Mouse (Mus musculus): ENCODE results near the gene Ccdc18.
"Not testable (repeated sequence)": the region's sequence is repeated elsewhere in the genome, so short reads cannot be mapped to it uniquely, and the experiment has no call there.

Gene Ccdc18

DNA sequence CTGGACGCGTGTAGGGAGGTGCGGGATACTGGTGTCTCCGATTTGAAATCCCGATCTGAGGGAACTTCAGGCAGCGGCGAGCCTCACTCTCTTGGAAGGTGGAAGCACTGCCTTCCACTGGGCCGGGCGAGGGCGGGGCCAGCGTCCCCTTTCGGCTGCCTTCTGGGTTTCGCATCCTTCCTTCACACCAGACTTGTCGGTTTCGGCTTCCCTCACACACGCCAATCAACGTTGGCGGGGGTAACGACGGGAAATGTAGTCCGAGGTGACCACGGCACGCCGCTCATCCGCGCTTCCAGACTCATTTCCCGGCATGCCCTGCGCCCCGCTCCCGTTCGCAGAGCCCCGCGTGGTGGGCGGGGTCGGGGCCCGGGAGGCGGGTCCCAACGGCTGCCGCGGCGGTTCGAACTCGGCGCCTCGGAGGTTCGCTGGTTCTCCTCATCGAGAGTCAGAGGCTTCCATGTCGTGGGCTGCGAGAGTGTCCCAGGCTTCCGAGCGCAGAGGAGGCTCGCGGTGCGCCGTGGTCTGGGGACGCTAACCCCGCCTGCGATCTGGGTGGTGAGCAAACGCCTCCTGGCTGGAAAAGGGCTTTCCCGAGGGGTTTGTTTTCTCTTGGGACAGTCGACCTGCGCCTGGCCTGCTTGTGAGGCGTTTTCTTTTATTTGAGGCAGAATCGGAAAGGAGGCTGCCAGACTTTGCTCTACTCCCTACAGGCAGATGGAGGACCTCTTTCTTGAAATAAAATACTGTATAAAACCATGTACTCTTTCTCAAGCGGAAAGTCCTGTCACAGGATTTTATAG lies at the start of gene Ccdc18, which contains the start of gene Tmed5:
Gene Ccdc18 (plus strand): TSS at position 435 of the 803 bp plus-strand sequence.
Gene Tmed5 (minus strand): TSS at position 180 of the 803 bp plus-strand sequence.
- peak; percentile 95 for DNase-seq

- DNase-seq, result no peak
These were observed 47.2 kb upstream of the Ccdc18 start for GRCm38 (mm10) chr5:108085440-108085839.

DNA sequence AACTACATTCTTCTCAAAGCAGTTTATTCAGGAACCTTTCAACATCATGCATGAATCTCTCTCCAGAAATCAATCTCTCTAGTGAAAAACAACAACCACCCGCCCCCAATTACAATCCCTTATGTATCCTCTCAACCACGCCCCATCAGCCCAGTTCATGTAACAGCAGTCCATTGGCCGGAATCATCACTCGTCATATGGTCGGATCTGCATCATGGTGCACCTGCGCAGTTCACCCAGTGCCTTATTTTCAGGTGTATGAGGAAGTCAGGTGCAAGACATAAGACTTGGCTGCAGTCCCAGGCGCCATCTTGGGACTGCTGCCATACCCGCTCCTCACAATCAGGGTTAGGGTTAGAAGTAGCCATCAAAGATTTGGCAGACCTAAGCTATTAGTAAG lies 39.9 kb upstream of the Ccdc18 start:
- DNase-seq, result not testable (repeated sequence)

GRCm38 (mm10) chr5:108097676-108098075 lies 35.0 kb upstream of the Ccdc18 start:
- no peak for DNase-seq

DNA sequence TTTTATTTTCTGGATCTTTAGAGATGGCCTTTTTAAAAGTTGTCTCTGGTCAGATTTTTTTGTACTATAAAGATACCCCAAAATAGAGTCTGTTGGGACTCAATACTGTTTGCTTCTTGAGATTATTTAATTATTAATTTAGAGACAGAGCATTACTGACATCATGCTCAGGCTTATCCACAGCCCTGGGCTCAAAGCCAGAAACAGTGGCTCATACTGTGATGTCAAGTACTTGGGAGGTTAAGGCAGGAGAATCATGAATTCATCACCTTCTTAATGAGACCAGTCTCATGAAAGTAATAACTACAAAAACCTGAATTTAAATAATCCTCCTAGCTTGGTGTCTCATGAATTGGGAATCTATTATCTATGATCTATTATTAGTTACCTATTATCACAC lies 32.5 kb upstream of the Ccdc18 start:
- DNase-seq, result no peak

- DNase-seq, result no peak
These were observed 28.4 kb upstream of the Ccdc18 start for GRCm38 (mm10) chr5:108104306-108104705.

- DNase-seq, result no peak
These were observed 23.3 kb upstream of the Ccdc18 start for GRCm38 (mm10) chr5:108109346-108109745.

DNA sequence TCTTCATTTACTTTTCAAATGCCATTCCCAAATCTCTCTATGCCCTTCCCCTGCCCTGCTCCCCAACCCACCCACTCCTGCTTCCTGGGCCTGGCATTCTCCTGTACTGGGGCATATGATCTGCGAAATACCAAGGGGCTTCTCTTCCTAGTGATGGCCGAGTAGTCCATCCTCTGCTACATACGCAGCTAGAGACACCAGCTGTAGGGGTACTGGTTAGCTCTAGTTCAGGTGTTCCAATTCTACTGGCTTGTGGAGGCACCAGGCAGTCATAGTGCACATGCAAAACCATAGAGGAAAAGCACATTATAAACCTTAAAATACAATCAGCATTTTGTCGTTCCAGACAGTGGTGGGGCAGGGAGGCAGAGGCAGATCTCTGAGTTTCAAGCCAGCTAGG lies 15.0 kb upstream of the Ccdc18 start:
- no peak for DNase-seq

DNA sequence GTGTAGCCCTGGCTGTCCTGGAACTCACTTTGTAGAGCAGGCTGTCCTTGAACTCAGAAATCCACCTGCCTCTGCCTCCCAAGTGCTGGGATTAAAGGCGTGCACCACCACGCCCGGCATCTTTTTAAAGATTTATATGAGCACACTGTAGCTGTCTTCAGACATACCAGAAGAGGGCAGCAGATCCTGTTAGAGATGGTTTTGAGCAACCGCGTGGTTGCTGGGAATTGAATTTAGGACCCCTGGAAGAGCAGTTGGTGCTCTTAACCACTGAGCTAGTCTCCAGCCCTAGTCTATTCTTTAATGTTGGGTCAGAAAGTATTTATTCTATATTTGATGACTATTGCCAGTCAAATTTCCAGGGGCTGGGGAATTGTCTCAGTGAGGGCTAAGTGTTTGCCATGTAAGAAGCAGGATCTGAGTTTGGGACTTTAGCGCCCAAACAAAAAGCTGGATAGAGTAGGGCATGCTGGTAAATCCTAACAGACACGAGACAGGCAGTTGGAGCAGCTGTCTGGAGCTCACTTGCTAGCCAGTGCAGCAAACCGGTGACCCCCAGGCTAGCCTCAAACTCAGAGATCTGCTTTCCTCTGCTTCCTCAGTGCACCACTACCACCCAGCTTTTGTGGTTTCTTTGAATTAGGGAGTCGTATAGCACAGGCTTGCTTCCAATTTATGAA lies 12.3 kb upstream of the Ccdc18 start:
- DNase-seq, result no peak

DNA sequence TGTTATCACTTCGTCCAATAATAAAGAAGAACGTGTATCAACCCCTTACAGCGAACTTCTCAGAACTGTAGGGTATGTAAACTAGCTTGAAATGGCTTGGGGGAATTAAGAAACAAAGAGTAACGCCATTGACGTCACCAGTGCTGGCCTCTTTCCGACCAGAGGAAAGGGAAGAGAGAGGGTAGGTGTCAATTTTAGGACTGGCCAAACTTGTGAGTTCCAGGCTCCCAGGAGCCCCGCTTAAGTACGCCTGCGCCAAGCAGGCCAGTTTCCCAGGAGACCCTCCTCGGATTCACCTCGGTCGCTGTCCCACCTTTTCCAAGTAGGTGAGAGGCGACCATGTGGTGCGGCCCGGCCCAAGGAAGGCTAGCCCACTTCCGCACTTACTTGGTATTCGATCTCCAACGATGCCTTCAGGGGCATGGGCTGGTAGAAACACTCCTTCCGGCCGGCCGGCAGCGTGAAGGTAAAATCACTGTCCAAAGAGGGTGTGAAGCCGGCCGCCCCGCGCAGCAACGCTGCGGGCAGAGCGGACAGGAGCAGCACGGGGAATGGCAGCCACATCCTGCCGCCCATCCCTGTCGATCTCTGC lies 730 bp upstream of the Ccdc18 start:
- DNase-seq, result no peak

DNA sequence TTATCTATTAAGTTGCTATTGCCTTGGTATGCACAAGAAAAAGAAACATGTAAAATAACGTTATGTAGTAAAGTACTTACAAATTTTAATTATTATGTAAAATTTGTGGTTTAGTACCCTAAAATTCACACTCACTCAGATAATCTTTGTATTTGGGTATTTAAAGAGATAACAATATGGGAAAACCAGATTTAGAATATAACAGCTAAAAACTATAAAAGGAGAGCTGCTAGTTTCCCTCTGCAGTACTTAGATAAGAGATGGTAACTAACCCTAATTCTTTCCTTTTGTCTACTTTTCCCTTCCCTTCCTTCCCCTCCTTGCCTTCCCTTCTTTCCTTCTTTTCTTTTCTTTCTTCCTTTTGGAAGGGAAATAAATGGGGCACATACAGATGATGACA lies 19.9 kb downstream of the Ccdc18 start:
- DNase-seq, result no peak

DNA sequence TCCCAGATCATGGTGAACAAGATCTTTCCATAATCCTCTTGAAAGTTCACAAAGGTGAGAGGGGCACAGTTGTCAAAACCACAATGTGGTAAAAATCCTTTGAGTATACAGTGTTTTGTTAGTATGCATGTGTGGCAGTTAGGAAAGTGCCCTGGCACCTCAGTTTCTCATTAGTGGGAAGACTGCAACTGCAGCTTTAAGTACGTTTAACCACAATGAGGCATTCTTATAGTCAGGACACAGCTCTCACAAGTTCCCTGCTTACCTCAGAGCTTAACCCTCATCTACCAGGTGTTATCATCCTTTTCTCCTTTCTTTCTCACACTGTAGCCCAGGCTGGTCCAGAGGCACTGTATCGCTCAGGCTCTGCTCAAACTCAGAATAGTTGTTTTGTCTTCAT lies 28.1 kb downstream of the Ccdc18 start:
- DNase-seq, result no peak

DNA sequence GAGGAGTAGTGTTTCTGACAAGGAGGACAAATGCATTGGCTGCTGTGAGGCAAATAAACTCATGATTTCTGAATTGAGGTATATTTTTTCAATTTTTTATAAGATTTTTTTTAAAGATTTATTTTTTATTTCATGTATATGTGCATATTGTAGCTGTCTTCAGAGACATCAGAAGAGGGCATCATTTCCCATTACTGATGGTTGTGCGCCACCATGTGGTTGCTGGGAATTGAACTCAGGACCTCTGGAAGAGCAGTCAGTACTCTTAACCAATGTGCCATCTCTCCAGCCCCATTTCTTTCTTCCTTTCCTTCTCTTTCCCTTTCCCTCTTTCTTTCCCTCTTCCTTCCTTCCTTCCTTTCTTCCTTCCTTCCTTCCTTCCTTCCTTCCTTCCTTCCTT lies 31.0 kb downstream of the Ccdc18 start:
- peak; percentile 23 for DNase-seq

DNA sequence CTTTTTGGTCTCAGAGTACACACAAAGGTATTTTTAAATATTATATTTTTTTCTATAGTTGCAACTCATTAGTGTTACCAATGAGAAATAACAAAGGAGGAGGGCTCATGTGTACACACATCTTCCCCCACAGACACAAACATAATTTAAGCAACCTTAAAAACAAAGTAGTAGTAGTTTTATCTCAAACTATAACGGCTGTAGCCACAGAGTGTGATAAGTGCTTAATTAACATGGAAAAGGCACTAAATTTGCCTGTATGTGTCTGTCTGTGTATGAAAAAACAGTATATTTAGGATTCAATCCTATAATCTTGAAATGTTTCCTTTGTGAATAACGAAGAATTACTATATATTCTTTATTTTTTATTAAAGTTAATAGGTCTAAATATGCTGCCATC lies 51.4 kb downstream of the Ccdc18 start:
- no peak for DNase-seq

DNA sequence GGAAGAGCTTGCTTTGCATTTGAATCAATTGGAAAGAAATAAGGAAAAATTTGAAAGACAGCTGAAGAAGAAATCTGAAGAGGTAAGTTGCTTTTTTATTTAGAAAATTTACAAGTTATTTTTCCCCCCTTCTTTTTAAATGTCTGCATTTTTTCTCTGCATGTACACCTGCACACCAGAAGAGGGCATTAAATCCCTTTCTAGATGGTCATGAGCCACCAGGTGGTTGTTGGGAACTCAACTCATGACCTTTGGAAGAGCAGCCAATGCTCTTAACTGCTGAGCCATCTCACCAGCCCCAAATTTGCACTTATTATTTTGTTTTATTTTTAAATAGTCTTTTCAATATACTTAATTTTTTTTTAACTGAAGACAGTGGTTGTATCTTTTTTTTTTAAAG lies 56.3 kb downstream of the Ccdc18 start:
- DNase-seq, result no peak

- DNase-seq, result no peak
These were observed 73.3 kb downstream of the Ccdc18 start for GRCm38 (mm10) chr5:108206008-108206407.

- no peak for DNase-seq
These were observed 78.8 kb downstream of the Ccdc18 start for GRCm38 (mm10) chr5:108211512-108211911.

DNA sequence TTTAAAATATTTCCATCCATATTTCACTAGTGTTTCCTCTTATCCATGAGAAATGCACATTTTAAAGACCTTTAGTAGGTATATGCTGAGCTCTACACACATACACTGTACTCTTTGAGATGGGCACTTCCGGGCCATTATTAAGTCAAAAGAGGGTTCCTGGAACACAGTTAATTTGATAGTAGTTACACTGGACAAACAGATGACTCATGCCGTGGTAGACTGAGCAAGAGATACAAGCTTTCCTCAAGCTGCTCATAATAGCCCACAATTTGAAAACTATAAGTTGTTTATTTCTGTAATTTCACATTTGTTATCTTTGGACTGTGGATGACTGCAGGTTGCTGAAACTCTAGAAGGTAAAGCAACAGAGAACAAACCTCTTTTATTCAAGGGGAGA lies 82.3 kb downstream of the Ccdc18 start:
- DNase-seq, result no peak

DNA sequence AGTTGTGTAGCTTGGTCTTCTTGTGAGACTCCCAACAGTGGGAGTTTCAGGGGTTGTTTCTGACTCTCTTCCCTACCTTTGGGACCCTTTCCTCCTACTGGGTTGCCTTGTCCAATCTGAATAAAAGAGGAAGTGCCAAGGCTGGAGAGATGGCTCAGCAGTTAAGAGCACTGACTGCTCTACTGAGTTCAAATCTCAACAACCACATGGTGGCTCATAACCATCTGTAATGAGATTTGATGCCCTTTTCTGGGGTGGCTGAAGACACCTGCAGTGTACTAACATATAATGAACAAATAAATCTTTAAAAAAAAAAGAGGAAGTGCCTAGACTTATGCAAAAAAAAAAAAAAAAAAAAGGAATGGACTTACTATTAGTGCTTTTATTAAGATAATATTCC lies 91.4 kb downstream of the Ccdc18 start:
- no peak for DNase-seq

DNA sequence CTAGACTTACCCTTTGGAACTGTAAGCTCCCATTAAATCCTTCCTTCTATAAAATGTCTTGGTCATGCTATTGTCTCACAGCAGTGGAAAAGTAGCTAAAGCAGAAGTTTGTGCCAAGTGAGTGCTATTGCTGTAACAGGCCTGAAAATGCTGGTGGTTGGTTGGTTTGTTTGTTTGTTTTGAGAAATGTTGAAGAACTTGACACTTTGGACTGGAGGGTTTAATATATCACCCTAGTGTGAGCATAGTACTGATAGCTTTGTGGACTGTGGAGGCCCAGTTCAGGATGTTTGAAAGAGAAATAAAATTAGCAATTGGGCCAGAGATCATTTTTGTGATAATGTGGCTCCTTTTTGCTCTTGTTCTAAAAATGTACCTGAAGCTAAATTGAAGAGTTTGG lies 93.5 kb downstream of the Ccdc18 start:
- DNase-seq, result no peak

DNA sequence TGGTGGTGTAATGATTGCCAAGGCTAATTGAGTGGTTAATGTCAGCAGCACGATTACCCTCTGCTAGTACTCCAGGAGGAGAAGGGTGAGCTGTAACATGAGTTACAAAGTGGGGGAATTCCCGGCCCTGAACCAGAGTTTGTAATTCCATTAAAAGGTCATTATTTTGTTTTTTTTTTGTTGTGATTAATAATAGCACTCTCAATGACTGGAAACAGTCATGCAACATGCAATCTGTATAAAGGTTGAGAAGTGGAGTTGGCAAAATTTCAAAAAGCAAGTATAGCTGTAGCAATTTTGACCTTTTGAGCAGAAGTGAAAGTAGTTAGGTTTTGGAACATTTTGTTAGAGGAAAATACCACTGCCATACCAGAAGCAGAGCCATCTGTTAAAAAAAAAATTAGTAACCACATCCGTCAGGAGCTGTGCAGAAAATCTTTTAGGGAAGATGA lies 113.7 kb downstream of the Ccdc18 start:
- no peak for DNase-seq

DNA sequence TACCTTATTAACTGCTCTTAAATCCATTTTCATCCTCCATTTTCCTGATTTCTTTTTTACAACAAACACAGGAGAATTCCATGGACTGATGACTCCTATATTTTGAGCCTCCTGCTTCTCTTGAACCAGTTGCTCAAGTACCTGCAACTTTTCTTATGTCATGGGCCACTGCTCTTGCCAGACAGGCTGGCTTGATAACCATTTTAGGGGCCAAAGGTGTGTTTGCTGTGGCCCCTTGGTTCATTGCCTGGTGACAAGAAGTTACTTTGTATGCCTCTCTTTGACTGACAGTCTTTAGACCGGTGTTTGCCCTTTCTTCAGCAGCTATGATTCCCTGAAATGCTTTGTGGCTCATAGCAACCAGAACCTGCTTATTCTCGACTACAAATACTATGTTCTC lies 117.4 kb downstream of the Ccdc18 start:
- DNase-seq, result no peak

GRCm38 (mm10) chr5:108255259-108255658 lies 122.6 kb downstream of the Ccdc18 start:
- no peak for DNase-seq

- peak; percentile 26 for DNase-seq
These were observed 130.0 kb downstream of the Ccdc18 start for GRCm38 (mm10) chr5:108262722-108263121.
